Mouse (Mus musculus) intestine, embryonic 16.5 days (tissue): ENCODE data around the gene Gm7544. TPM values are rescaled to one million over a fixed set of nuclear protein-coding genes. Genes with fewer than 3 reads are reported as not detected.
"Not testable (repeated sequence)": the region's sequence is repeated elsewhere in the genome, so short reads cannot be mapped to it uniquely, and the experiment has no call there.

ENCODE experiments used
- ATAC-seq: fragments of 200-750 bp; cut with Nextera tagmentation; 2 replicates; pipeline ENCODE4 v1.8.0; 2017; ENCODE audit warnings: moderate TSS enrichment, moderate library complexity
- H3K27ac ChIP-seq: fragments of 300-500 bp; sonication (generic); 2 replicates; pipeline ENCODE4 v1.5.1; 2014; ENCODE audit warnings: mild to moderate bottlenecking, low read length
- H3K27me3 ChIP-seq: fragments of 300-500 bp; sonication (generic); replicated peaks from 2 replicates; pipeline ENCODE4 v1.6.1; 2014; ENCODE audit warnings: low read length, control low read depth, mixed read lengths; ENCODE audit not compliant: control insufficient read depth, insufficient read depth
- H3K36me3 ChIP-seq: fragments of 300-500 bp; sonication (generic); 2 replicates; pipeline ENCODE4 v1.6.1; 2014; ENCODE audit warnings: low read length, control low read depth; ENCODE audit not compliant: control insufficient read depth, insufficient read depth
- H3K4me1 ChIP-seq: fragments of 300-500 bp; sonication (generic); 2 replicates; pipeline ENCODE4 v1.6.1; 2014; ENCODE audit warnings: low read length, control low read depth, mixed read lengths; ENCODE audit not compliant: control insufficient read depth, insufficient read depth
- H3K4me2 ChIP-seq: fragments of 300-500 bp; sonication (generic); 2 replicates; pipeline ENCODE4 v1.6.1; 2014; ENCODE audit warnings: low read depth, low read length, control low read depth
- H3K4me3 ChIP-seq: fragments of 300-500 bp; sonication (generic); 2 replicates; pipeline ENCODE4 v1.5.1; 2014; ENCODE audit warnings: mild to moderate bottlenecking, low read length
- H3K9ac ChIP-seq: fragments of 300-500 bp; sonication (generic); 2 replicates; pipeline ENCODE4 v1.6.1; 2014; ENCODE audit warnings: low read depth, low read length
- H3K9me3 ChIP-seq: fragments of 300-500 bp; sonication (generic); 2 replicates; pipeline ENCODE4 v1.6.1; 2016; ENCODE audit warnings: low read length, control low read depth; ENCODE audit not compliant: control insufficient read depth
- WGBS: fragments of 180-500 bp; shearing (Covaris S2); extraction: QIAGEN DNeasy Blood & Tissue Kit; methylation state at CpG from one replicate; pipeline ENCODE4 v1.1.7; 2014; 5-methylcytosine and 5-hydroxymethylcytosine counted together
- polyA plus RNA-seq: library from polyadenylated mRNA; unstranded; fragments of >200 nt; fragmentation: Nextera tagmentation; extraction: Ambion mirVana; gene quantifications from 2 replicates; pipeline ENCODE4 v1.2.1, GENCODE M21; 2015

Gm7544 gene
- polyA plus RNA-seq, 1 experiment from 2014 or later: not detected

GRCm38 (mm10) chr1:82938666-82939065, 17.1 kb downstream of the Gm7544 start:
- H3K4me1 ChIP-seq: no peaks in the 10 kb centered on the region
- no peak overlapping the region for H3K4me2 ChIP-seq
- no peaks in the 10 kb centered on the region for H3K36me3 ChIP-seq
- peaks cover 6% of the 10 kb centered on the region; the same call in 1 of the 2 replicates for H3K9me3 ChIP-seq
- WGBS: 91% methylated on average over 5 of the region's 5 CpGs
- ATAC-seq: no peak
- H3K4me3 ChIP-seq: no peak overlapping the region
- H3K27me3 ChIP-seq: no peaks in the 10 kb centered on the region
- H3K27ac ChIP-seq: no peak overlapping the region
- no peak overlapping the region for H3K9ac ChIP-seq

- H3K4me3 ChIP-seq, H3K9me3 ChIP-seq, H3K27me3 ChIP-seq, H3K4me1 ChIP-seq, H3K36me3 ChIP-seq, ATAC-seq, H3K27ac ChIP-seq, H3K9ac ChIP-seq, H3K4me2 ChIP-seq: not testable (repeated sequence)
- WGBS: no CpG with 5 or more reads among the region's 6 CpGs
These were observed 24.5 kb downstream of the Gm7544 start, which contains the start of gene Gm6217 for GRCm38 (mm10) chr1:82931326-82931725. TSS of gene Gm6217 (minus strand) at chr1:82931399.

- not testable (repeated sequence) for H3K4me3 ChIP-seq, H3K4me1 ChIP-seq, H3K9me3 ChIP-seq, H3K4me2 ChIP-seq, H3K9ac ChIP-seq, H3K27ac ChIP-seq, ATAC-seq, H3K36me3 ChIP-seq, H3K27me3 ChIP-seq
- 85% methylated on average over 2 of the region's 3 CpGs for WGBS
These were observed 25.3 kb downstream of the Gm7544 start for GRCm38 (mm10) chr1:82930558-82930957.

GRCm38 (mm10) chr1:82924650-82925049, 31.2 kb downstream of the Gm7544 start, which contains the start of gene A030014E15Rik:
TSS of gene A030014E15Rik (plus strand) at chr1:82924917.
- Histone ChIP-seq H3K27me3 (no peaks in the 10 kb centered on the region), H3K4me1 (no peaks in the 10 kb centered on the region), H3K9ac (no peak within 1 kb of the TSS), H3K4me3 (no peak within 1 kb of the TSS), H3K4me2 (no peak within 1 kb of the TSS), H3K36me3 (no peaks in the 10 kb centered on the region), H3K9me3 (no peaks in the 10 kb centered on the region; the same call in 1 of the 2 replicates), H3K27ac (no peak within 1 kb of the TSS)
- WGBS: 83% methylated on average over 6 of the region's 6 CpGs
- ATAC-seq: no peak

GRCm38 (mm10) chr1:82913434-82913833, 42.4 kb downstream of the Gm7544 start:
- 87% methylated on average over 3 of the region's 5 CpGs for WGBS
- not testable (repeated sequence) for H3K27me3 ChIP-seq, ATAC-seq, H3K27ac ChIP-seq, H3K9me3 ChIP-seq, H3K4me3 ChIP-seq, H3K9ac ChIP-seq, H3K4me2 ChIP-seq, H3K4me1 ChIP-seq, H3K36me3 ChIP-seq

- Histone ChIP-seq H3K27ac (no peak within 1 kb of the TSS), H3K9me3 (no peaks in the 10 kb centered on the region), H3K4me2 (no peak within 1 kb of the TSS), H3K9ac (no peak within 1 kb of the TSS), H3K4me1 (no peaks in the 10 kb centered on the region), H3K27me3 (no peaks in the 10 kb centered on the region), H3K4me3 (no peak within 1 kb of the TSS), H3K36me3 (no peaks in the 10 kb centered on the region)
- WGBS: 76% methylated on average over 3 of the region's 3 CpGs
- ATAC-seq: no peak
These were observed 42.8 kb downstream of the Gm7544 start, which contains the start of gene A030005L19Rik for GRCm38 (mm10) chr1:82913025-82913424. TSS of gene A030005L19Rik (plus strand) at chr1:82913325.

- WGBS: 73% methylated on average over 3 of the region's 3 CpGs
- H3K4me3 ChIP-seq: no peak overlapping the region
- H3K36me3 ChIP-seq: peaks cover 7% of the 10 kb centered on the region; the same call in 1 of the 2 replicates
- H3K27ac ChIP-seq: no peak overlapping the region
- H3K9me3 ChIP-seq: no peaks in the 10 kb centered on the region
- no peak overlapping the region for H3K4me2 ChIP-seq
- no peak overlapping the region for H3K9ac ChIP-seq
- H3K27me3 ChIP-seq: no peaks in the 10 kb centered on the region
- no peaks in the 10 kb centered on the region for H3K4me1 ChIP-seq
- no peak for ATAC-seq
These were observed 49.9 kb downstream of the Gm7544 start for GRCm38 (mm10) chr1:82905886-82906285.

Other genes with a start within 250 kb of the Gm7544 start
- gene Mff, start 231.1 kb downstream of the Gm7544 start, polyA plus RNA-seq: 166 and 173 TPM in 2 replicates
- 201 and 234 TPM in 2 replicates for gene Tm4sf20, start 187.6 kb downstream of the Gm7544 start, polyA plus RNA-seq
- gene Gm47791, start 184.8 kb downstream of the Gm7544 start, polyA plus RNA-seq: not detected in 2 replicates
- 14.1 and 31.8 TPM in 2 replicates for gene Agfg1, start 116.5 kb downstream of the Gm7544 start, polyA plus RNA-seq
- not detected in 2 replicates for gene A030005L19Rik, start 42.7 kb downstream of the Gm7544 start, polyA plus RNA-seq
- gene A030014E15Rik, start 31.1 kb downstream of the Gm7544 start, polyA plus RNA-seq: not detected in 2 replicates
- gene Gm6217, start 24.6 kb downstream of the Gm7544 start, polyA plus RNA-seq: not detected in 2 replicates
- gene A030003K21Rik, start 12.6 kb downstream of the Gm7544 start, polyA plus RNA-seq: not detected in 2 replicates
- not detected in 2 replicates for gene Gm47955, start 4.3 kb upstream of the Gm7544 start, polyA plus RNA-seq
- not detected in 2 replicates for gene Gm47959, start 44.5 kb upstream of the Gm7544 start, polyA plus RNA-seq
- 1.9 and 2.0 TPM in 2 replicates for gene Slc19a3, start 82.4 kb upstream of the Gm7544 start, polyA plus RNA-seq
- gene Krtap28-10, start 86.5 kb upstream of the Gm7544 start, polyA plus RNA-seq: not detected in 2 replicates
- gene Gm47969, start 88.9 kb upstream of the Gm7544 start, polyA plus RNA-seq: not detected in 2 replicates
- gene A030005K14Rik, start 103.4 kb upstream of the Gm7544 start, polyA plus RNA-seq: not detected in 2 replicates
- not detected in 2 replicates for gene Krtap28-13, start 104.9 kb upstream of the Gm7544 start, polyA plus RNA-seq
- gene Ccl20, start 160.8 kb upstream of the Gm7544 start, polyA plus RNA-seq: 4.0 and 5.1 TPM in 2 replicates
- gene Daw1, start 203.7 kb upstream of the Gm7544 start, polyA plus RNA-seq: not detected in 2 replicates